Mouse (Mus musculus) limb, embryonic 11.5 days (tissue): ENCODE results near the gene Fgg. TPM values are rescaled to one million over a fixed set of nuclear protein-coding genes. Genes with fewer than 3 reads are reported as not detected.

Source experiments
- ATAC-seq: fragments of 200-750 bp; cut with Nextera tagmentation; 2 replicates; pipeline ENCODE4 v1.8.0; 2017; ENCODE audit warnings: low read depth; ENCODE audit not compliant: insufficient number of reproducible peaks, low FRiP score, low TSS enrichment
- DNase-seq: peaks from one replicate; pipeline ENCODE4 v3.0.0-alpha.2; 2015; ENCODE audit warnings: low spot score
- H3K27ac ChIP-seq: fragments of 300-500 bp; sonication (generic); replicated peaks from 2 replicates; pipeline ENCODE4 v1.5.1; 2014; ENCODE audit warnings: low read depth, mild to moderate bottlenecking, low read length
- H3K27me3 ChIP-seq: fragments of 300-500 bp; sonication (generic); 2 replicates; pipeline ENCODE4 v1.6.1; 2014; ENCODE audit warnings: mild to moderate bottlenecking, low read length, mixed read lengths; ENCODE audit not compliant: control insufficient read depth, insufficient read depth
- H3K36me3 ChIP-seq: fragments of 300-500 bp; sonication (generic); 2 replicates; pipeline ENCODE4 v1.6.1; 2014; ENCODE audit warnings: mild to moderate bottlenecking, low read length, moderate library complexity, mixed read lengths; ENCODE audit not compliant: control insufficient read depth, insufficient read depth
- H3K4me1 ChIP-seq: fragments of 300-500 bp; sonication (generic); 2 replicates; pipeline ENCODE4 v1.6.1; 2014; ENCODE audit warnings: low read length, mixed read lengths; ENCODE audit not compliant: control insufficient read depth, insufficient read depth
- H3K4me2 ChIP-seq: fragments of 300-500 bp; sonication (generic); 2 replicates; pipeline ENCODE4 v1.6.1; 2014; ENCODE audit warnings: low read depth, mild to moderate bottlenecking, moderate library complexity; ENCODE audit not compliant: severe bottlenecking
- H3K4me3 ChIP-seq: fragments of 300-500 bp; sonication (generic); 2 replicates; pipeline ENCODE4 v1.5.1; 2014; ENCODE audit warnings: low read depth, low read length
- H3K9ac ChIP-seq: fragments of 300-500 bp; sonication (generic); 2 replicates; pipeline ENCODE4 v1.6.1; 2014; ENCODE audit warnings: mild to moderate bottlenecking, low read length
- H3K9me3 ChIP-seq: fragments of 300-500 bp; sonication (generic); 2 replicates; pipeline ENCODE4 v1.6.1; 2016; ENCODE audit warnings: low read length; ENCODE audit not compliant: control insufficient read depth
- WGBS: fragments of 180-500 bp; shearing (Covaris S2); extraction: QIAGEN DNeasy Blood & Tissue Kit; methylation state at CpG from one replicate; pipeline ENCODE4 v1.1.7; 2014; 5-methylcytosine and 5-hydroxymethylcytosine counted together
- polyA plus RNA-seq: library from polyadenylated mRNA; unstranded; fragments of >200 nt; fragmentation: Nextera tagmentation; extraction: Ambion mirVana; gene quantifications from 2 replicates; pipeline ENCODE4 v1.2.1, GENCODE M21; 2014

The Fgg gene
- polyA plus RNA-seq, 1 experiment from 2014 or later: 0.11 TPM

- DNase-seq: no peak
- no peak for ATAC-seq
- H3K27ac ChIP-seq: no peak overlapping the region
- 85% methylated on average over 10 of the region's 10 CpGs for WGBS
- no peaks in the 10 kb centered on the region for H3K36me3 ChIP-seq
- H3K4me3 ChIP-seq: no peak overlapping the region
- H3K27me3 ChIP-seq: no peaks in the 10 kb centered on the region
- H3K9ac ChIP-seq: no peak overlapping the region
- no peak overlapping the region for H3K4me2 ChIP-seq
- no peaks in the 10 kb centered on the region for H3K4me1 ChIP-seq
- H3K9me3 ChIP-seq: no peaks in the 10 kb centered on the region
Observed at GRCm38 (mm10) chr3:83013951-83014350, 6.4 kb downstream of the Fgg start.

DNA sequence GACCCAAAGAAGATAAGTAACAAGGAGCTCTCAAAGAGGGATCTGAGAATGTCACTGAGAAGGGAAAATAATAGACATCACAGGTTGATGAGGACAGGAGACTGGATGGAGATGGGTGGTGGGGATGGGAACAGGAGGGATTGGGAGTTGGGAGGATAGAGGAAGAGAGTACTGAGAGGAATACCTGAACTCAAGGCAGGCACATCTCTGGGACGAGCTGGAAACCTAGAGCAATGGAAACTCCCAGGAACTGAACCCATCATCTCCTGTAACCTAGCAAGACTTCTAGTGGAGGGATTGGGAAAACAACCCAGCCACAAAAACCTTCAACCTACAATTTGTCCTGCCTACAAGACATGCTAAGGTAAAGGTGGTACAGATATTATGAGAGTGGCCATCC is 8.7 kb downstream of the Fgg start:
- ATAC-seq (no peak), DNase-seq (no peak)
- Histone ChIP-seq H3K4me3 (no peak overlapping the region), H3K4me1 (no peaks in the 10 kb centered on the region), H3K9me3 (no peaks in the 10 kb centered on the region), H3K4me2 (no peak overlapping the region), H3K27me3 (no peaks in the 10 kb centered on the region), H3K36me3 (no peaks in the 10 kb centered on the region), H3K9ac (no peak overlapping the region), H3K27ac (no peak overlapping the region)
- 81% methylated on average over 1 of the region's 1 CpGs for WGBS

GRCm38 (mm10) chr3:83020387-83020786 is 12.9 kb downstream of the Fgg start:
- no peak overlapping the region for H3K4me3 ChIP-seq
- H3K9me3 ChIP-seq: no peaks in the 10 kb centered on the region
- DNase-seq (no peak), ATAC-seq (no peak)
- H3K36me3 ChIP-seq: no peaks in the 10 kb centered on the region
- H3K27me3 ChIP-seq: no peaks in the 10 kb centered on the region
- H3K27ac ChIP-seq: no peak overlapping the region
- no peak overlapping the region for H3K4me2 ChIP-seq
- no peaks in the 10 kb centered on the region for H3K4me1 ChIP-seq
- WGBS: 89% methylated on average over 2 of the region's 2 CpGs
- no peak overlapping the region for H3K9ac ChIP-seq

DNA sequence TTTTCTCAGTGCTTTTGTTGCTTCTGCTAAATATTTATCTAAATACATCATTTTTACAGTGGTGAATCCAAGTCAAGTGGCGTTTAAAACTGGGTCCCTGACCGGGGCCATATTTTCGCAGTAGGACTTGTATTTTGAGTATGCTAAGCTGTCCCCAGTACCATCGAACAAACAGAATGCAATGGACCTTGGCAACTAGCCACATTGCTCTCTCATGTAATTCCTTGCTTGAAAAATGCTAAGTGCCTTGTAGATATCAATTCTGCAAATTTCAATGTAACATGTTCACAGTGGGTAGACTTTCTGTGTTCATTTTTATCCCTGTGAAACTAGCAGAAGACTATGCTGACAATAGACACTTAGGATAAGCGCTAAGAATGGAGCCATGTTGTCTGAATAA is 13.7 kb downstream of the Fgg start:
- Histone ChIP-seq H3K9me3 (no peaks in the 10 kb centered on the region), H3K9ac (no peak overlapping the region), H3K27me3 (no peaks in the 10 kb centered on the region), H3K36me3 (no peaks in the 10 kb centered on the region), H3K4me1 (no peaks in the 10 kb centered on the region), H3K4me2 (no peak overlapping the region), H3K27ac (no peak overlapping the region), H3K4me3 (no peak overlapping the region)
- no peak for DNase-seq
- WGBS: 92% methylated on average over 5 of the region's 5 CpGs
- ATAC-seq: no peak

DNA sequence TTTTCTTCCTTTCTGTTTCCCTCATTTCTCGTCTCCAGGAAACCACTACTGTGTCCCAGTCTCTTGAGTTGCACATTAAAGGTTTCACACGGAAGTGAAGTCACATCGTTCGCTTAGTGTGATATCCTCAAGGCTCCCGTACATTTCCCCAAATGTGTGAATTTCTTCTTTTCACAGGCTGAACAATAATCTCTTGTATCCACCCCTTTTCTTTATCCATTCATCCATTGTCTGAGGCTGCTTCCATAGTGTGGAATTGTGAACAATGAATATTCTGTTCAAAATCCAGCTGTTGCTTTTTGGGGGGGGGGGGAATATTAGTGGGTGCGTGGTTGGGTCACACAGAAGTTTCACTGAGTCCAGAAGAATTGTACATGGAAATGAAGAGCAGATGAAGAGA is 17.5 kb downstream of the Fgg start:
- H3K4me1 ChIP-seq: no peaks in the 10 kb centered on the region
- H3K27ac ChIP-seq: no peak overlapping the region
- no peak overlapping the region for H3K4me3 ChIP-seq
- H3K9me3 ChIP-seq: no peaks in the 10 kb centered on the region
- no peaks in the 10 kb centered on the region for H3K27me3 ChIP-seq
- 84% methylated on average over 6 of the region's 6 CpGs for WGBS
- ATAC-seq (no peak), DNase-seq (no peak)
- no peak overlapping the region for H3K9ac ChIP-seq
- H3K36me3 ChIP-seq: no peaks in the 10 kb centered on the region
- no peak overlapping the region for H3K4me2 ChIP-seq

- H3K4me2 ChIP-seq: no peak within 1 kb of the TSS
- no peak within 1 kb of the TSS for H3K4me3 ChIP-seq
- ATAC-seq: no peak
- H3K27me3 ChIP-seq: no peaks in the 10 kb centered on the region
- H3K9me3 ChIP-seq: no peaks in the 10 kb centered on the region
- no peak for DNase-seq
- no peak within 1 kb of the TSS for H3K9ac ChIP-seq
- no peaks in the 10 kb centered on the region for H3K36me3 ChIP-seq
- WGBS: 83% methylated on average over 9 of the region's 9 CpGs
- H3K4me1 ChIP-seq: no peaks in the 10 kb centered on the region
- no peak within 1 kb of the TSS for H3K27ac ChIP-seq
Observed at GRCm38 (mm10) chr3:83025475-83026301, 18.2 kb downstream of the Fgg start, which contains the start of gene Fga. Fga (plus strand) TSS chr3:83026076.

DNA sequence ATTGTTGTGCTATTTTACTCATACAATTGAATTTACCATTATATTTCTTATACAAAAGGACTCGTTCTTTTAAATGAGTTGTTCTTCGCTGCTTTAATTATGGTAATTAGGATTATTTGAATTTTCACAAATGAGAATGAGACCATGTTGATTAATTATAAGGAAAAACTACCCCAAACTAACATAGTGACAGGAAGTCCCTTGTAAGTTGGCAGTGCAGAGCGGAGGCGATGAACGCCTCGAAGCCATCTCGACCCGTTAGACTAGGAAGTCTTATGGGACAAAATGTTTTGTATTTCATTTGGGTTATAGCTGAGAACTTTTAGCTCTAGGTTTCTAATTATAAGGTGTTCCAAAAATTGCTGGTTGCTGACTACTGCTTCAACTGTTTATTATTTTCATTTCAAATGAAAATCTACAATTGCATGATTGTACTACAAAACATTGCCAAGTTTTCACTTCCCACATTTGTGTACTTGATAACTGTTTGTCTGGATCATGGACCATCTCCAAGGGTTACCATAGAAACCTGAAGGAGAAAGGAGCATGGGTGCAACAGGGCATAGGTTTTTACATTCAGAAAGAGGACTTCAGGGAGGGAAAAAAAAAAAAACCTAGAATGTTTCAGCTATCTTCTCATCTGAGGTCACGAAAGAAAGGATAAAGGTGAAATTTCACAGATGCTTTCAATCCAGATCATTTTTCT is 20.2 kb downstream of the Fgg start:
- no peak overlapping the region for H3K4me2 ChIP-seq
- DNase-seq: no peak

GRCm38 (mm10) chr3:83030331-83030730 is 22.8 kb downstream of the Fgg start:
- 93% methylated on average over 4 of the region's 4 CpGs for WGBS
- H3K9ac ChIP-seq: no peak overlapping the region
- H3K4me1 ChIP-seq: no peaks in the 10 kb centered on the region
- no peak overlapping the region for H3K27ac ChIP-seq
- no peak for DNase-seq
- H3K36me3 ChIP-seq: no peaks in the 10 kb centered on the region
- H3K4me3 ChIP-seq: no peak overlapping the region
- no peak for ATAC-seq
- no peaks in the 10 kb centered on the region for H3K9me3 ChIP-seq
- no peaks in the 10 kb centered on the region for H3K27me3 ChIP-seq
- no peak overlapping the region for H3K4me2 ChIP-seq

More for the DNA sequence above, 20.2 kb downstream of the Fgg start:
- 92% methylated on average over 9 of the region's 9 CpGs for WGBS
- H3K9me3 ChIP-seq: no peaks in the 10 kb centered on the region
- no peaks in the 10 kb centered on the region for H3K27me3 ChIP-seq
- H3K4me1 ChIP-seq: no peaks in the 10 kb centered on the region
- no peaks in the 10 kb centered on the region for H3K36me3 ChIP-seq
- H3K27ac ChIP-seq: no peak overlapping the region
- ATAC-seq: no peak
- H3K4me3 ChIP-seq: no peak overlapping the region
- no peak overlapping the region for H3K9ac ChIP-seq
